Mouse (Mus musculus) liver, postnatal 0 days (tissue): ENCODE results near the gene Msi1. TPM values are rescaled to one million over a fixed set of nuclear protein-coding genes. Genes with fewer than 3 reads are reported as not detected.
A peak's percentile ranks its signal among the peaks of the same experiment; 100 is the strongest.

Experiments
- ATAC-seq: fragments of 200-750 bp; cut with Nextera tagmentation; 2 replicates; pipeline ENCODE4 v1.8.0; 2017; ENCODE audit warnings: mild to moderate bottlenecking, moderate library complexity
- DNase-seq: peaks from one replicate; pipeline ENCODE4 v3.0.0-alpha.2; 2016
- H3K27ac ChIP-seq: fragments of 300-500 bp; sonication (generic); 2 replicates; pipeline ENCODE4 v1.5.1; 2014; ENCODE audit warnings: antibody characterized with exemption, moderate library complexity, mild to moderate bottlenecking, low read depth
- H3K27me3 ChIP-seq: fragments of 300-500 bp; sonication (generic); 2 replicates; pipeline ENCODE4 v1.6.1; 2014; ENCODE audit warnings: low read length, control low read depth, mixed read lengths; ENCODE audit not compliant: insufficient read depth
- H3K36me3 ChIP-seq: fragments of 300-500 bp; sonication (generic); replicated peaks from 2 replicates; pipeline ENCODE4 v1.6.1; 2014; ENCODE audit warnings: mild to moderate bottlenecking, control low read depth, low read length, moderate library complexity, mixed read lengths; ENCODE audit not compliant: insufficient read depth
- H3K4me1 ChIP-seq: fragments of 300-500 bp; sonication (generic); 2 replicates; pipeline ENCODE4 v1.6.1; 2014; ENCODE audit warnings: antibody characterized with exemption, mild to moderate bottlenecking, control low read depth; ENCODE audit not compliant: insufficient read depth
- H3K4me2 ChIP-seq: fragments of 300-500 bp; sonication (generic); 2 replicates; pipeline ENCODE4 v1.6.1; 2014; ENCODE audit warnings: low read depth, mild to moderate bottlenecking, low read length, moderate library complexity, mixed read lengths
- H3K4me3 ChIP-seq: fragments of 300-500 bp; sonication (generic); 2 replicates; pipeline ENCODE4 v1.5.1; 2014; ENCODE audit warnings: low read depth, low read length
- H3K9ac ChIP-seq: fragments of 300-500 bp; sonication (generic); replicated peaks from 2 replicates; pipeline ENCODE4 v1.6.1; 2014; ENCODE audit warnings: mild to moderate bottlenecking, moderate library complexity
- H3K9me3 ChIP-seq: fragments of 300-500 bp; sonication (generic); 2 replicates; pipeline ENCODE4 v1.6.1; 2016; ENCODE audit warnings: mild to moderate bottlenecking, control low read depth, low read length, mixed read lengths
- CTCF ChIP-seq: sonication (generic); IDR thresholded peaks from 2 replicates; pipeline ENCODE4 v1.5.1; 2016; ENCODE audit warnings: antibody characterized with exemption, low read depth
- EP300 ChIP-seq: IDR thresholded peaks from 2 replicates; pipeline ENCODE4 v1.6.1; 2016; ENCODE audit warnings: antibody characterized with exemption, low read depth, mild to moderate bottlenecking
- WGBS: fragments of 180-500 bp; shearing (Covaris S2); extraction: QIAGEN DNeasy Blood & Tissue Kit; methylation state at CpG from one replicate; pipeline ENCODE4 v1.1.7; 2014; ENCODE audit not compliant: insufficient replicate concordance; 5-methylcytosine and 5-hydroxymethylcytosine counted together
- polyA plus RNA-seq: library from polyadenylated mRNA; unstranded; fragments of >200 nt; fragmentation: Nextera tagmentation; extraction: Ambion mirVana; gene quantifications from 2 replicates; pipeline ENCODE4 v1.2.1, GENCODE M21; 2015

The Msi1 gene
- polyA plus RNA-seq: 0.15 and 0.26 TPM in 2 replicates

DNA sequence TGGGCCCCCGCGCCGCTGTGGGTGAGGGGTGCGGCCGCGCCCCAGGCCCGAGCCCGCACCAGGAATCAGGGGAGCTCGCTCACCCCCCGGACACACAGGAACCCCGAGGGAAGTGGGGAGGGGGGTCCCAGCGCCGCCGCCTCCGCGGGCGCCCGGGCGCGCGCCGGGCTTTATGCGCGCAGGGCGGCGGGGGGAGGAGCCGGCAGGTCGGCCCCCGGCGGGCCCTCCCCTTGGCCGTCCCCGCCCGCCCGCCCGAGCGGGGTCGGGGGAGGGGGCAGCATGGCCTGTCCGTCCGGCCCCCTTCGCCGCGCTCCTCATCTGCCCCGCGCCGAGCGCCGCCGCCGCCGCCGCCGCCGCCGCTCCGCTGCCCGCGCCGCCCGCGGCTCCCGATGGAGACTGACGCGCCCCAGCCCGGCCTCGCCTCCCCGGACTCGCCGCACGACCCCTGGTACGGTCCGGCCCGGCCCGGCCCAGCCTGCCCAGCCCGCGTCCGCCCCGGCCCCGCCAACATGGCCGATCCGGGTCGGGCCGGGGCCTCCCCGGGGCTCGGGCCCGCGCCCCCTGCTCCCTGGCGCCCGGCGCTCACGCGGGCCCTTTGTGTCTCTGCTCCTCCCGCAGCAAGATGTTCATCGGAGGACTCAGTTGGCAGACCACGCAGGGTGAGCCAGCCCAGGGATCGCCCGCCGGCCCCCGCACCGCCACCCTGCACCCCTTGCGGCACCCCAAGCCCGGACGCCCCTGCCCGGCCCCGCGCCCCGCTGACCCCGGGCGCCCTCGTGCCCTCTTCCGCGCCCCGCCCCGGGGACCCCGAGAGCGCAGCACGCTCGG lies at the start of gene Msi1:
Gene Msi1, plus strand, starts transcription at position 241 of the 828 bp plus-strand sequence.
- H3K9ac ChIP-seq: peak within 1 kb of the TSS; percentile 50
- peak within 1 kb of the TSS; percentile 49 for H3K4me3 ChIP-seq
- no peak for TF ChIP-seq CTCF
- no peak for TF ChIP-seq EP300
- no peaks in the 10 kb centered on the region for H3K36me3 ChIP-seq
- peaks cover 4% of the 10 kb centered on the region; the same call in 1 of the 2 replicates for H3K4me1 ChIP-seq
- WGBS: 4% methylated on average over 46 of the region's 117 CpGs
- H3K4me2 ChIP-seq: peak within 1 kb of the TSS; percentile 81
- no peaks in the 10 kb centered on the region for H3K9me3 ChIP-seq
- H3K27ac ChIP-seq: no peak within 1 kb of the TSS
- ATAC-seq (no peak), DNase-seq (no peak)
- H3K27me3 ChIP-seq: peaks cover 65% of the 10 kb centered on the region

DNA sequence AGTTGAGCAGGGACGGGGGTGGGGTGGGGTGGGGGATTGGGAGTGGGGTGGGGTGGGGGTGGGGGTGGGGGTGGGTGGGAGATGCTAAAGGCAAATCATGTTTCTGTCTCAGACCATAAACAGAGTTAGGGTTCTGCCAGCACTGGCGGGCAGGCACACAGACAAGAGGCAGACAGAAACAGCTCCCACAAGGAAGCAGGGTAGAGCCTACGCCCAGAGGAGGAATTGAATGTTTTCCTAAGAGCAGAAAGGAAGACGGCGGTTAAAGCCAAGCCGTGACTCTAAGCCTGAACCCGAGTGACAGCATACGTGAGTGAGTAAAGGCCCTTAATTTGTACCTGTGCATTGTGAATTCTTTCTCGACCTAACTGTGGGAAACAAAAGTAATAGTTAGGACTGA lies 37.5 kb upstream of the Msi1 start:
- DNase-seq (no peak), ATAC-seq (no peak)
- 47% methylated on average over 8 of the region's 9 CpGs for WGBS
- Histone ChIP-seq H3K9me3 (no peaks in the 10 kb centered on the region), H3K36me3 (no peaks in the 10 kb centered on the region), H3K27ac (no peak overlapping the region), H3K4me3 (no peak overlapping the region), H3K4me1 (no peaks in the 10 kb centered on the region), H3K4me2 (no peak overlapping the region), H3K9ac (no peak overlapping the region), H3K27me3 (peaks cover 14% of the 10 kb centered on the region; the same call in 1 of the 2 replicates)
- no peak for TF ChIP-seq CTCF

- Histone ChIP-seq H3K9ac (no peak overlapping the region), H3K9me3 (no peaks in the 10 kb centered on the region), H3K27ac (no peak overlapping the region), H3K4me1 (no peaks in the 10 kb centered on the region), H3K36me3 (no peaks in the 10 kb centered on the region), H3K4me2 (no peak overlapping the region), H3K4me3 (no peak overlapping the region), H3K27me3 (peaks cover 22% of the 10 kb centered on the region)
- 69% methylated on average over 1 of the region's 1 CpGs for WGBS
- ATAC-seq (no peak), DNase-seq (no peak)
- no peak for TF ChIP-seq EP300
- no peak for TF ChIP-seq CTCF
Observed at GRCm38 (mm10) chr5:115392969-115393368, 36.4 kb upstream of the Msi1 start.

- 15% methylated on average over 8 of the region's 8 CpGs for WGBS
- H3K9me3 ChIP-seq: no peaks in the 10 kb centered on the region
- ATAC-seq (no peak), DNase-seq (no peak)
- H3K27ac ChIP-seq: no peak overlapping the region
- H3K4me3 ChIP-seq: no peak overlapping the region
- TF ChIP-seq CTCF (no peak), EP300 (no peak)
- no peak overlapping the region for H3K9ac ChIP-seq
- peaks cover 31% of the 10 kb centered on the region for H3K27me3 ChIP-seq
- H3K4me1 ChIP-seq: no peaks in the 10 kb centered on the region
- no peak overlapping the region for H3K4me2 ChIP-seq
- H3K36me3 ChIP-seq: no peaks in the 10 kb centered on the region
Observed at GRCm38 (mm10) chr5:115394223-115394622, 35.2 kb upstream of the Msi1 start.

GRCm38 (mm10) chr5:115394836-115395235 lies 34.6 kb upstream of the Msi1 start:
- H3K27ac ChIP-seq: no peak overlapping the region
- 12% methylated on average over 10 of the region's 10 CpGs for WGBS
- H3K9ac ChIP-seq: no peak overlapping the region
- no peak for DNase-seq
- H3K4me1 ChIP-seq: no peaks in the 10 kb centered on the region
- peaks cover 29% of the 10 kb centered on the region for H3K27me3 ChIP-seq
- no peaks in the 10 kb centered on the region for H3K9me3 ChIP-seq
- no peaks in the 10 kb centered on the region for H3K36me3 ChIP-seq
- TF ChIP-seq CTCF (no peak), EP300 (no peak)
- no peak overlapping the region for H3K4me3 ChIP-seq
- ATAC-seq: no peak
- no peak overlapping the region for H3K4me2 ChIP-seq

- ATAC-seq: no peak
- no peak for TF ChIP-seq CTCF
- TF ChIP-seq EP300: no peak
- DNase-seq: no peak
- Histone ChIP-seq H3K27ac (no peak overlapping the region), H3K36me3 (no peaks in the 10 kb centered on the region), H3K27me3 (peaks cover 30% of the 10 kb centered on the region), H3K4me3 (no peak overlapping the region), H3K4me2 (no peak overlapping the region), H3K9ac (no peak overlapping the region), H3K9me3 (no peaks in the 10 kb centered on the region), H3K4me1 (no peaks in the 10 kb centered on the region)
- WGBS: 64% methylated on average over 11 of the region's 11 CpGs
Observed at GRCm38 (mm10) chr5:115396654-115397053, 32.7 kb upstream of the Msi1 start.
